Mouse (Mus musculus) cerebellum, adult 2 months (tissue): ENCODE data around the gene Mylpf.
"Not testable (repeated sequence)": the region's sequence is repeated elsewhere in the genome, so short reads cannot be mapped to it uniquely, and the experiment has no call there.

ENCODE experiments used
- CTCF ChIP-seq: fragments of 200-500 bp; IDR thresholded peaks from 2 replicates; pipeline ENCODE4 v1.5.1; 2011; ENCODE audit warnings: low read depth, mild to moderate bottlenecking, control low read depth, low read length, moderate library complexity, borderline replicate concordance; ENCODE audit not compliant: insufficient read depth
- POLR2A ChIP-seq: fragments of 200-500 bp; IDR thresholded peaks from 2 replicates; pipeline ENCODE4 v1.6.1; 2011; ENCODE audit warnings: low read length, control low read depth, borderline replicate concordance; ENCODE audit not compliant: insufficient read depth

DNA sequence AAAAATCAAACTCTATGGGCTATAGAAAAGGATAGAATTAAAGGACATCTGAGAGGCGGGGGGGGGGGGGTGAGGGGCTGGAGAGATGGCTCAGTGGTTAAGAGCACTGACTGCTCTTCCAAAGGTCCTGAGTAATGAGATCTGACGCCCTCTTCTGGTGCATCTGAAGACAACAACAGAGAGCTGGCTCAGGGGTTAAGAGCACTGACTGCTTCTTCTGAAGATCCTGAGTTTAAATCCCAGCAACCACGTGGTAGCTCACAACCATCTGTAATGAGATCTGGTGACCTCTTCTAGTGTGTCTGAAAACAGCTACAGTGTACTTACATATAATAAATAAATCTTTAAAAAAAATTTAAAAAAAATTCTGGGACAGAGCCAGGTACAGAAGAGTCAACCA, 27.0 kb upstream of the Mylpf start:
- TF ChIP-seq CTCF, POLR2A: not testable (repeated sequence)
